Mouse (Mus musculus) liver, adult 2 months (tissue): ENCODE measurements at regions not wholly inside any gene's neighbourhood (a gene's known extent, or its start where the extent isn't known, plus 50 kb on each side); places are given as distances from the start of the nearest gene placed in this dataset.

Experiments
- CTCF ChIP-seq: fragments of 200-500 bp; IDR thresholded peaks from 2 replicates; pipeline ENCODE4 v1.5.1; 2011; ENCODE audit warnings: low read depth, low read length, control low read depth
- POLR2A ChIP-seq: fragments of 200-500 bp; IDR thresholded peaks from 2 replicates; pipeline ENCODE4 v1.6.1; 2011; ENCODE audit warnings: low read length, control low read depth; ENCODE audit not compliant: insufficient read depth; ENCODE audit errors: extremely low read depth

DNA sequence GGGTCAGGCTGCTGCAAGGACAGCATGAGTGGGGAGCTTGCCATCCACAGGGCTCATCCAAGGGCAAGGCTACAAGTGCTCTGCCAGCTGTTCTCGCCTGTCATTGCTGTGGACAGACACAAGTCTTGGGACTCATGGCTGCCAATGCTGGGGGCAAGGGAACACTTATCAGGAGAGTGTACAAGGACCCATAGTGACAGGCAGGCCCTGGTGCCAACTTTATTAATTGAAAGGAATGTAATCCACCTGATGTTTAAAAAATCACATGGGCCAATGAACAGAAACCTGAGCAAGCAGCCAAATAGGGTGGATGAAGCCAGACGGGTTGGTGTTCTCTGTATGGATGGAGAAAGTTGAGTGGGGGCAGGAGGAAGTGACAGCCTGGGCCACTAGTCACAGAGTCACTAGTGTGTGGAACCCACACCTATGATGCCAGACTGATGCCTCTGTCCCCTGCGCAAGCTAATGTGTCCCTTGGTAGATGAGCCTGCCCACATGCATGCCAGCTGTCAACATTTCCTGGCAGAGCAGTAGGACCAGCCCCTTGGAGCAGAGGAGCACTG lies 161.6 kb upstream of the Ppp2r3a start:
- no peak for TF ChIP-seq POLR2A
- no peak for TF ChIP-seq CTCF
